Mouse (Mus musculus): ENCODE data around the gene Nsfl1c. TPM values are rescaled to one million over a fixed set of nuclear protein-coding genes. Genes with fewer than 3 reads are reported as not detected.

Nsfl1c gene
- polyA plus RNA-seq, 1 experiment, result 27.3 TPM

DNA sequence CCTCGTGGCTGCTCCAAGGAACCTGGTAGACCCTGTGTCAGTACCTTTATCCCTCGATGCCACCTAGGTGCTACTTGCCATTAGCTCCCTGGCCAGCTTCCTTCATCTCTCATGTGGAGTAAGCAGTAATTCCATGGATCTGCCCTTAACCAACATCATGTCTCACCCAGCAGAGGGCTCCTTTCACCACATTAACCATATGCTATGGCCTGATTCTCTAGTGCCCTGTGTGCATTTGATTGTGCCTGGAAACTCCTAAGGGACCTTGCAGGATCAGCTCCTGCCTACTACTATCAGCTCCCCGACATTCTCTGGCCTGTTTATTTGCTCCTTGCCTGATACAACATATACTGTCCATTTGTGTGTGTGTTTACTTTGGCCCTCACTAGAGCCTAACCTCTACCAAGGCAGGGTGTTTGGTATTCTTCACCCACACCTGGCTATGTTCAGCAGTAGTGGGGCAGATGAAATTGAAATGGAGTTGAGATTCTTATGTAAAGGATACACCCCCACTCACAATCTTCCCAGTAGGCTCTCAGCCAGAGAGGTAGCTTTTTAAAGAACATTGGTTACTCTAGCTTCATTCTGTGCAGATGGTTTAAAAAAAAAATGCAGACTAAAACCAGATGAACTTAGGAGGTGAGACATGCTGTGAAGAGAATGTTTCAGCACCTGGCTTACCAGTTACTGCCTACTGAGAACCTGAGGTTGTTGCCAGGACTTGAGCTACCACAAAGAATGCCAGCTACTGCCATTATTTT, 19.7 kb downstream of the Nsfl1c start:
- Histone ChIP-seq H3K4me3 (ENCODE audit: control insufficient read depth, low read depth, low read length) (no peak overlapping the region), H3K27me3 (ENCODE audit: control insufficient read depth, insufficient read depth, low read length) (no peaks in the 10 kb centered on the region), H3K27ac (ENCODE audit: control insufficient read depth, insufficient read depth, low read depth, low read length) (no peak overlapping the region), H3K36me3 (ENCODE audit: control insufficient read depth, insufficient read depth, low read length) (peaks cover 4% of the 10 kb centered on the region), H3K4me1 (ENCODE audit: control insufficient read depth, insufficient read depth, low read length) (no peaks in the 10 kb centered on the region)
- no peak for TF ChIP-seq CTCF (IDR thresholded peaks at IDR 0.05; ENCODE audit: control insufficient read depth, insufficient read depth, insufficient replicate concordance, low read depth, low read length)
- TF ChIP-seq POLR2A (IDR thresholded peaks at IDR 0.05; ENCODE audit: control insufficient read depth, low read depth, low read length), result no peak

- Histone ChIP-seq H3K4me3 (ENCODE audit: control insufficient read depth, low read depth, low read length) (no peak overlapping the region), H3K4me1 (ENCODE audit: control insufficient read depth, insufficient read depth, low read length) (no peaks in the 10 kb centered on the region), H3K27me3 (ENCODE audit: control insufficient read depth, insufficient read depth, low read length) (no peaks in the 10 kb centered on the region), H3K27ac (ENCODE audit: control insufficient read depth, insufficient read depth, low read depth, low read length) (no peak overlapping the region), H3K36me3 (ENCODE audit: control insufficient read depth, insufficient read depth, low read length) (no peaks in the 10 kb centered on the region)
- no peak for TF ChIP-seq POLR2A (IDR thresholded peaks at IDR 0.05; ENCODE audit: control insufficient read depth, low read depth, low read length)
- TF ChIP-seq CTCF (IDR thresholded peaks at IDR 0.05; ENCODE audit: control insufficient read depth, insufficient read depth, insufficient replicate concordance, low read depth, low read length), result no peak
These were observed 25.0 kb downstream of the Nsfl1c start for GRCm38 (mm10) chr2:151519000-151519399.

GRCm38 (mm10) chr2:151524324-151525041, 30.5 kb downstream of the Nsfl1c start:
- H3K4me1 ChIP-seq (ENCODE audit: control insufficient read depth, insufficient read depth, low read length), result no peaks in the 10 kb centered on the region
- H3K27ac ChIP-seq (ENCODE audit: control insufficient read depth, insufficient read depth, low read depth, low read length), result no peak overlapping the region
- no peaks in the 10 kb centered on the region for H3K27me3 ChIP-seq (ENCODE audit: control insufficient read depth, insufficient read depth, low read length)
- TF ChIP-seq POLR2A (IDR thresholded peaks at IDR 0.05; ENCODE audit: control insufficient read depth, low read depth, low read length) (no peak), CTCF (IDR thresholded peaks at IDR 0.05; ENCODE audit: control insufficient read depth, insufficient read depth, insufficient replicate concordance, low read depth, low read length) (no peak)
- no peak overlapping the region for H3K4me3 ChIP-seq (ENCODE audit: control insufficient read depth, low read depth, low read length)
- no peaks in the 10 kb centered on the region for H3K36me3 ChIP-seq (ENCODE audit: control insufficient read depth, insufficient read depth, low read length)

DNA sequence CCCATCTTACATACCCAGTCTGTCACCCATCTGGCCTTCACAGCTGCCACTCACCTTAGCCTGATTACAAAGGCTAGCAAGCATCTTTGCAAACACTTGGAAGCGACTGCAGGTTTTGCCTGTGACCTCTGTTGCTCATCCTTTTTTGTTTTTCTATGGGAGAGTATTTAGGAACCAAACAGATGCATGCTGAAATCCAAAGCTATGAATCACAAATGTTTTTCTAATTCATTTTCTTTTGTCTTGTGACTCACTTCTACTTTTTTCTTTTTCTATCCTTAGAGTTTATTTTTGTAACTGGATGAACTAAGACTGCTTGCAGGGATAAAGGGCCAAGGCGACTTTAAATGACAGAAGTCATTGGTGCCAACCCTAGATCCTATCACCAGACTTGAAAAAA, 31.5 kb downstream of the Nsfl1c start:
- TF ChIP-seq POLR2A (IDR thresholded peaks at IDR 0.05; ENCODE audit: control insufficient read depth, low read depth, low read length) (no peak), CTCF (IDR thresholded peaks at IDR 0.05; ENCODE audit: control insufficient read depth, insufficient read depth, insufficient replicate concordance, low read depth, low read length) (no peak)
- no peak overlapping the region for H3K4me3 ChIP-seq (ENCODE audit: control insufficient read depth, low read depth, low read length)
- H3K36me3 ChIP-seq (ENCODE audit: control insufficient read depth, insufficient read depth, low read length), result no peaks in the 10 kb centered on the region
- no peaks in the 10 kb centered on the region for H3K4me1 ChIP-seq (ENCODE audit: control insufficient read depth, insufficient read depth, low read length)
- no peak overlapping the region for H3K27ac ChIP-seq (ENCODE audit: control insufficient read depth, insufficient read depth, low read depth, low read length)
- H3K27me3 ChIP-seq (ENCODE audit: control insufficient read depth, insufficient read depth, low read length), result no peaks in the 10 kb centered on the region

- Histone ChIP-seq H3K27me3 (ENCODE audit: control insufficient read depth, insufficient read depth, low read length) (no peaks in the 10 kb centered on the region), H3K27ac (ENCODE audit: control insufficient read depth, insufficient read depth, low read depth, low read length) (no peak overlapping the region), H3K4me1 (ENCODE audit: control insufficient read depth, insufficient read depth, low read length) (no peaks in the 10 kb centered on the region), H3K4me3 (ENCODE audit: control insufficient read depth, low read depth, low read length) (no peak overlapping the region), H3K36me3 (ENCODE audit: control insufficient read depth, insufficient read depth, low read length) (no peaks in the 10 kb centered on the region)
- TF ChIP-seq CTCF (IDR thresholded peaks at IDR 0.05; ENCODE audit: control insufficient read depth, insufficient read depth, insufficient replicate concordance, low read depth, low read length) (no peak), POLR2A (IDR thresholded peaks at IDR 0.05; ENCODE audit: control insufficient read depth, low read depth, low read length) (no peak)
These were observed 34.1 kb downstream of the Nsfl1c start for GRCm38 (mm10) chr2:151528066-151528465.

DNA sequence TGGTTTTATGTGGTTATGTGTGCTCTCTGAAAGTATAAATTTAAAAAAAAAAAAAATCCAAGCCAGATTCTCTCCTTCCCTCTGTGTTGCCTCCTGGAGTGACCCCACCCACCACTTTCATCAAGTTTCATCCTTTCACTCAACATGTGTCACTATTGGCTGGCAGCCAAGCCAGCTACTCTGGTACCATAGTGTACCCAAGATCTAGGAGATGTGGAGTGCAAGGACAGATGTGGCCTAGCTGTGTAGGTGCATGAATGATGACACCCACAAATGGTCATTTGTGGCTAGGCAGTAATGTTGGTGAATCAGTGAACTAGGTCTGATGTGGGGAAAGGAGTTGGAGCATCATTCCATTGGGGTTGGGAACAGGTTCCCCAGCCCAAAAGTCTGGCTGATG, 35.2 kb downstream of the Nsfl1c start:
- H3K4me3 ChIP-seq (ENCODE audit: control insufficient read depth, low read depth, low read length), result no peak overlapping the region
- no peaks in the 10 kb centered on the region for H3K4me1 ChIP-seq (ENCODE audit: control insufficient read depth, insufficient read depth, low read length)
- no peak for TF ChIP-seq POLR2A (IDR thresholded peaks at IDR 0.05; ENCODE audit: control insufficient read depth, low read depth, low read length)
- no peak overlapping the region for H3K27ac ChIP-seq (ENCODE audit: control insufficient read depth, insufficient read depth, low read depth, low read length)
- no peaks in the 10 kb centered on the region for H3K27me3 ChIP-seq (ENCODE audit: control insufficient read depth, insufficient read depth, low read length)
- H3K36me3 ChIP-seq (ENCODE audit: control insufficient read depth, insufficient read depth, low read length), result no peaks in the 10 kb centered on the region

DNA sequence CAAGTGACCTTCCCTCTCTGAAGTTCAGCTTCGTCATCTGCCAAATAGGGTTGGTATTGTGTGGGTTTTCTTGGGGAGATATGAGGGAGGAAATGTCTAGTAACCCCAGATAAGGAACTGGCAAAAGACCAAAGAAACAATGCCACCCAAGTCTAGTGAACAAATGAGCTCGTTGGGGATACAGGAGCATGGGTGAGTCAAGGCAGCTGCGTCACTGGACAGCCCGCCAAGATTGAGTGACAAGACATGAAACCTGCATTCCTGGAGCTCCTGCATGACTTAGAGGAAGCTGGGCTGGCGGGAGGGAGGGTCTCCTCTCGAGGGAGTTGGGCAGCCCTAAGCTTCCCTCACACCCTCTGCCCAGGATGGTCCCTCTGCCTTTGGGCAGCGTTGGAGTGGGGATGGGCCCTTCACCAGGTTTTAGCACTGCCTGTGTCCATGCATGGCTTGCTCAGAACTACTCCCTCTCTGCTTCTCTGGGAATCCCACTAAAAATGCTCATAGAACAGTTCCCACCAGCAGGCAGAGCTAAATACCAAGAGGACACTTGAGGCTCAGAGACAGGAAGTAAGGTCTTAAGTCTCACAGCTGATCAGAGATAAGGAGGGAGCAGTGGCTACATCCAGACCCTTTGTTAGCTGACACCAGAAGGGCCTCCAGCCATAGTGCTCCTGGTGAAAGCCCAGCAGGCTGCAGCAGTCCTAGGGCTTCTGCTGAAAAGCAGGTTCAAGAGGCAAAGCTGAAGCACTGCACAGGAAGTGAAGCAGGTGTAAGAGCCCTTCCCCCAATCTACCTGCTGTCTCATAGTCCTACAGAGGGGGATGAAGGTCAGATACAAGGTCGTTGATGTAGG, 36.6 kb downstream of the Nsfl1c start:
- no peaks in the 10 kb centered on the region for H3K36me3 ChIP-seq (ENCODE audit: control insufficient read depth, insufficient read depth, low read length)
- TF ChIP-seq POLR2A (IDR thresholded peaks at IDR 0.05; ENCODE audit: control insufficient read depth, low read depth, low read length) (no peak), CTCF (IDR thresholded peaks at IDR 0.05; ENCODE audit: control insufficient read depth, insufficient read depth, insufficient replicate concordance, low read depth, low read length) (no peak)
- no peaks in the 10 kb centered on the region for H3K27me3 ChIP-seq (ENCODE audit: control insufficient read depth, insufficient read depth, low read length)
- H3K4me3 ChIP-seq (ENCODE audit: control insufficient read depth, low read depth, low read length), result no peak overlapping the region
- no peak overlapping the region for H3K27ac ChIP-seq (ENCODE audit: control insufficient read depth, insufficient read depth, low read depth, low read length)
- H3K4me1 ChIP-seq (ENCODE audit: control insufficient read depth, insufficient read depth, low read length), result no peaks in the 10 kb centered on the region

Measured in testis, adult 2 months (tissue).